ENCODE assay signal across 18 mouse cellular contexts in genomic region chr17:77904412-77904811, GRCm38 (mm10).
DNase-seq lines count a peak whose midpoint lies in the region; ATAC-seq and TF ChIP-seq lines count a peak whose summit lies in the region.
"Had no signal": no experiment of that assay in that cellular context is flagged by ENCODE, and none has a peak within 500 bp of the region (broad histone marks: within the 10 kb centered on the region; RNA-seq: fewer than 3 reads in every experiment).

No protein-coding gene starts in this region.

- H3K4me3 ChIP-seq in forebrain, embryonic 15.5 days: no peak overlapping the region
- no peak overlapping the region for H3K4me3 ChIP-seq in forebrain, embryonic 12.5 days (replicated peaks)
- H3K4me3 ChIP-seq in midbrain, postnatal 0 days (ENCODE audit: low read depth, low read length): no peak overlapping the region
- no peak overlapping the region for H3K4me3 ChIP-seq in midbrain, embryonic 11.5 days (ENCODE audit: low read depth, low read length)
- H3K4me3 ChIP-seq in layer of hippocampus, adult 2 months: no peak overlapping the region
- H3K4me3 ChIP-seq: embryonic facial prominence, embryonic 15.5 days; heart, embryonic 10.5 days; left cerebral cortex, adult 2 months; limb, embryonic 10.5 days had no signal

- 0 out of 2 replicates have a peak, but pooled peaks have one; percentile 43 for ATAC-seq in forebrain, embryonic 15.5 days (replicated peaks)
- no peak for ATAC-seq in forebrain, embryonic 12.5 days (ENCODE audit: low FRiP score)
- ATAC-seq in midbrain, postnatal 0 days (ENCODE audit: low FRiP score): no peak
- ATAC-seq in midbrain, embryonic 11.5 days (ENCODE audit: low FRiP score): no peak
- ATAC-seq: liver, postnatal 0 days had no signal

- TF ChIP-seq CTCF in midbrain, postnatal 0 days (IDR thresholded peaks at IDR 0.05): no peak
- TF ChIP-seq CTCF in layer of hippocampus, adult 2 months (conservative IDR thresholded peaks at IDR 0.05): no peak

- no peaks in the 10 kb centered on the region for H3K9me3 ChIP-seq in forebrain, embryonic 15.5 days
- no peaks in the 10 kb centered on the region for H3K9me3 ChIP-seq in forebrain, embryonic 12.5 days
- H3K9me3 ChIP-seq in midbrain, postnatal 0 days (ENCODE audit: low read length): no peaks in the 10 kb centered on the region
- H3K9me3 ChIP-seq in midbrain, embryonic 11.5 days (ENCODE audit: control insufficient read depth, low read length): no peaks in the 10 kb centered on the region
- H3K9me3 ChIP-seq: embryonic facial prominence, embryonic 15.5 days; heart, embryonic 10.5 days; limb, embryonic 10.5 days had no signal

- 0 out of 2 replicates have a peak, but pooled peaks cover 2% of the 10 kb centered on the region for H3K4me1 ChIP-seq in forebrain, embryonic 15.5 days
- H3K4me1 ChIP-seq in forebrain, embryonic 12.5 days: no peaks in the 10 kb centered on the region
- H3K4me1 ChIP-seq in midbrain, postnatal 0 days (ENCODE audit: insufficient read depth, low read length): no peaks in the 10 kb centered on the region
- no peaks in the 10 kb centered on the region for H3K4me1 ChIP-seq in midbrain, embryonic 11.5 days (ENCODE audit: control insufficient read depth, insufficient read depth, low read length)
- H3K4me1 ChIP-seq: embryonic facial prominence, embryonic 15.5 days; heart, embryonic 10.5 days; limb, embryonic 10.5 days had no signal

- H3K4me2 ChIP-seq in forebrain, embryonic 15.5 days (replicated peaks): no peak overlapping the region
- no peak overlapping the region for H3K4me2 ChIP-seq in forebrain, embryonic 12.5 days
- H3K4me2 ChIP-seq in midbrain, postnatal 0 days (ENCODE audit: low read depth, low read length, poor library complexity, severe bottlenecking): no peak overlapping the region
- H3K4me2 ChIP-seq in midbrain, embryonic 11.5 days: no peak overlapping the region
- H3K4me2 ChIP-seq: embryonic facial prominence, embryonic 15.5 days had no signal

- peak; percentile 16 for DNase-seq in midbrain, postnatal 0 days (ENCODE audit: low spot score)
- DNase-seq in midbrain, embryonic 11.5 days (ENCODE audit: low spot score, missing footprints): no peak
- DNase-seq in layer of hippocampus, adult 2 months (ENCODE audit: low spot score in 2 of 2): peak; percentile 33 to 45
- DNase-seq in urinary bladder, postnatal 10 days (ENCODE audit: low spot score): no peak
- no peak for DNase-seq in gastrocnemius, adult 8-10 months (ENCODE audit: low spot score in 2 of 2)
- DNase-seq: adrenal gland, adult 2 months; cerebellum, adult 9-11 months; kidney, adult 8-10 months; kidney, postnatal 14 days; liver, postnatal 0 days; right cerebral cortex, adult 18-20 months had no signal

- WGBS in forebrain, embryonic 15.5 days: 72% methylated on average over 3 of the region's 3 CpGs
- 91% methylated on average over 3 of the region's 3 CpGs for WGBS in forebrain, embryonic 12.5 days
- WGBS in midbrain, postnatal 0 days: 54% methylated on average over 3 of the region's 3 CpGs
- 79% methylated on average over 3 of the region's 3 CpGs for WGBS in midbrain, embryonic 11.5 days

- H3K36me3 ChIP-seq in forebrain, embryonic 15.5 days: no peaks in the 10 kb centered on the region
- no peaks in the 10 kb centered on the region for H3K36me3 ChIP-seq in forebrain, embryonic 12.5 days (replicated peaks)
- no peaks in the 10 kb centered on the region for H3K36me3 ChIP-seq in midbrain, postnatal 0 days (ENCODE audit: insufficient read depth, low read length)
- no peaks in the 10 kb centered on the region for H3K36me3 ChIP-seq in midbrain, embryonic 11.5 days (ENCODE audit: control insufficient read depth, insufficient read depth, low read length)
- H3K36me3 ChIP-seq: embryonic facial prominence, embryonic 15.5 days; heart, embryonic 10.5 days; limb, embryonic 10.5 days had no signal

- no peaks in the 10 kb centered on the region for H3K27me3 ChIP-seq in forebrain, embryonic 15.5 days
- H3K27me3 ChIP-seq in forebrain, embryonic 12.5 days: no peaks in the 10 kb centered on the region
- no peaks in the 10 kb centered on the region for H3K27me3 ChIP-seq in midbrain, postnatal 0 days (ENCODE audit: insufficient read depth, low read length)
- no peaks in the 10 kb centered on the region for H3K27me3 ChIP-seq in midbrain, embryonic 11.5 days (ENCODE audit: control insufficient read depth, insufficient read depth, low read length)
- H3K27me3 ChIP-seq: embryonic facial prominence, embryonic 15.5 days had no signal

- H3K9ac ChIP-seq in forebrain, embryonic 15.5 days (replicated peaks): no peak overlapping the region
- H3K9ac ChIP-seq in forebrain, embryonic 12.5 days: no peak overlapping the region
- H3K9ac ChIP-seq in midbrain, postnatal 0 days (replicated peaks; ENCODE audit: low read length, poor library complexity, severe bottlenecking): no peak overlapping the region
- no peak overlapping the region for H3K9ac ChIP-seq in midbrain, embryonic 11.5 days (ENCODE audit: low read length)
- H3K9ac ChIP-seq: embryonic facial prominence, embryonic 15.5 days; liver, postnatal 0 days had no signal

- no peak overlapping the region for H3K27ac ChIP-seq in forebrain, embryonic 15.5 days (replicated peaks)
- H3K27ac ChIP-seq in forebrain, embryonic 12.5 days: no peak overlapping the region
- H3K27ac ChIP-seq in midbrain, postnatal 0 days (ENCODE audit: low read depth, low read length): no peak overlapping the region
- no peak overlapping the region for H3K27ac ChIP-seq in midbrain, embryonic 11.5 days (ENCODE audit: low read depth, low read length)
- no peak overlapping the region for H3K27ac ChIP-seq in layer of hippocampus, adult 2 months
- H3K27ac ChIP-seq: embryonic facial prominence, embryonic 15.5 days; heart, embryonic 10.5 days; left cerebral cortex, adult 2 months; limb, embryonic 10.5 days; stomach, postnatal 0 days had no signal

Comparison
In these comparisons a context has a peak if more than half of its experiments do, and no peak if none do; other contexts are left out.
1. DNase-seq: peak in midbrain, postnatal 0 days (single experiment) and layer of hippocampus, adult 2 months (2 of 2); none in midbrain, embryonic 11.5 days (single experiment), urinary bladder, postnatal 10 days (single experiment) and gastrocnemius, adult 8-10 months (0 of 2).